Mouse (Mus musculus): Measurements from ENCODE around the gene Rtel1.
A peak's percentile ranks its signal among the peaks of the same experiment; 100 is the strongest.

Gene Rtel1

DNA sequence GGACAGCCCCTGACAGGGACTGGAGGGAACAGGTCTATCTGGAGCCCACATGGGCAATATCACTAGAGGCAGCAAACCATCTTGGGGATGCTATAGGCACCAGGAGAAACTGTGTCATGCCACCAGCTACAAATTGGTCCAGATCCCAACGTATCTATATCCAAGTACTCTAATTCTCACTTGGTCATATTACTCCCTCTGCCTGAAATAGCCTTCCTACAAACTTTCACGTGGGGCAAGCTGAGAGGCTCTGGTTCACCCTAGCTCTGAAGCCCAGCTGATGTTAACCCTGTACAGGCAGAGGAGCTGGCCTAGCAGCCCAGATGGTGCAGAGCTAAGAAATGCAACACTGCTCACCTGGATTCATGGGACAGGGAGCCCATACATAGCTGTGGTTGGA is 72.0 kb downstream of the Rtel1 start:
- no peak for DNase-seq

DNA sequence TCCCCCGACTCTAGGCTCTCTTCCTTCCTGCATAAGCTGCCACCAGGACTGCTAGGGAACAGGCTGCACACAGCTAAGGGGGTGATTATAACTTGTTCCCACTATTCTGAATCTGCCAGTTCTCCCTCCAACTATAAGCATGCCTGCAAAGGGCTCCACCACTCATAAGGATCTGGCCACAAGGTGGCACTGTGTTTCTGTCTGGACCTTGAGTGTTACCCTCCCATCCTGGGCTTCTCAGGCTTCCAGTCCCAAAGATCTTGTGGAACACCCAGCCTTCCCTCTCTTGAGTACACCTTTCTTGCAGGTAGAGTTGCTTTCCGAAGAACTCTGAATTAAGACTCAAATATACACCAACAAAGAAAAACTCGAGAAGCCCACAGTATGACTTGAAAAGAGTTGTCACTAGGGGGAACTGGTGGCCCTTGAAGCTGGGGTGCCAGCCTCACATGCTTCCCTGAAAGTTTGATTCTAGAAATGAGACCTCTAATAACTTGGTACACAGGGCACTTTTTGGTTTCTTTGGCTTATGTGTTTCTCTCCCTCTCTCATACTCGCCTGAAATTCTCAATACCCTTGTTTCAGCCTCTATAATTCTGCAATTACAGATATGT is 73.2 kb downstream of the Rtel1 start:
- peak; percentile 89 for DNase-seq

DNA sequence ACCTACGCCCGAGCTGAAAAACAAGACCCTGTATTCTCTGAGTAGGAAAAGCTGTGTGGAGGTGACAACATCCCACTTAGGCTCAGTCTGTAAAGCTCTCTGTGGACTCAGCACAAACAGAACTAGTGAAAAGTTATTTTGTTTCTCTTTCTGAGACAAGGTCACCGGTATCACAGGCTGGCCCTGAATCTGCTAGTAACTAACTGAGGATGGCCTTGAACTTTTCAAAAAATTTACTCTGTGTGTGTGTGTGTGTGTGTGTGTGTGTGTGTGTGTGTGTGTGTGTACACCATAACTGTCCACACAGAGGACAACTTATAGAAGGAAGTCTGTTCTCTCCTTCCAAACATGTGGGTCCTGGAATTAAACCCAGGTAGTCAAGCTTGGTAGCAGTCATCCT is 74.5 kb downstream of the Rtel1 start:
- no peak for DNase-seq

DNA sequence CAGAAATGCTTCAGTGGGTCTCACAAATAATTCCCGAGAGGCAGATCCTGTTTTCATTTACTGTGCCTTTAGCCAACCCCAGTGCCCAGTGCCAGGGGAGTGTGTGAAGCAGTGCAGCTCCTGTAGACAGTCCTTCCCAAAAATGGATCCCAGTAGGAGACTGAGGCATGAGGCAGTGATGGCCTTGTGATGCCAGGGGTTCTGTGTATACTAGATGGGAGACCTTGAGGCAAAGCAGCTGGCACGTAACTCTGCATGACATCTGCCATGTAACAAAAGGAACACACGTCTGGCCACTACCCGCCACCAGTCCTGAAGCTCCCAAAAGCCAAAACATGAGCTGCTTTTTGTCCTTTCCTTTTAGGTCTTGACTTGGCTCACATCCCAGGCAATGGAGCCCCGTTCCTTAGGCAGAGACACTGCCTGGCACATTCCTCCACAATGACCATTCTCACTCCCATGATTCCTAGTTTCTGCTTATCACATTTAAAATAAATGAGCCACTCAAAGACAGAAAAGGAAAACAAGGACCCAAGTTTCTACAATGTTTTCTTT is 77.7 kb downstream of the Rtel1 start:
- DNase-seq = no peak

DNA sequence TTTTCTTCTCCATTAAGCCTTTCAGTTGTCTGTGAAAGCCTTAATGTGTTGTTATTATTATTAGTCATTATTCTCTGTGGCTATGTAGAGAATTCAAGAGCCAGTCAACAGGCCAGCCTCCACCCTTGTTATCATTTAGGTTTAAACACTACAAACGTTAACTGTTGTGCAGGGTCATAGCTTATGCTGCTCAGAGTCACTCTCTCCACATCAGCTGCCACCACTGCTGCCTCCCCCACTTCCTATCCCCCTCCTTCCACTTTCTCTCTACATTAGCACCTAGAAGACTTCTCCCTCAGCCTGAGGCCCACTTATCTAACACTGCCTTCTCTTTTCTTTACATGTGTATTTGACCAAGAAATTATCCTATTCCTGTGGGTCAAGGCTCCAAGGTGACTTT is 82.0 kb downstream of the Rtel1 start:
- DNase-seq = no peak

DNA sequence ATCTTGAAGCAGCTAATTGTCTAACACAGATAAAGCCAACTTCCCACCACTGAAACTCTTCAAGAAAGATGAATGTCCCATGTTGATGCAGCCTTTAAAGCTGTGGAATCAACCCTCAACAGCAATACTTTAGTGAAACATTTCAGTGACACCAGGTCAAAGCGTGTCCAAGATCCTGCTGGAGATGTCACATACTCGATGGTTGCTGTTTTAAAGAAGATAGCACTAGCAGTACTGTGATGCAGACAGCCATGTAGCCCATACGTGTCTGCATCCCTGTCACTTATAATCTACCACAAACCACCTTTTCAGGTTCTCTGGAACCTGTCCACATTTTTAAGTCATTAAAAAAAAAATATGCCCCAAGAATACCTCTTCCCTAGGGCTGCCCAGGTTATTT is 84.2 kb downstream of the Rtel1 start:
- no peak for DNase-seq
